Mouse (Mus musculus) neutrophil, adult 5-6 weeks (primary cell): Measurements from ENCODE around the gene Arhgap23. TPM values are rescaled to one million over a fixed set of nuclear protein-coding genes. Genes with fewer than 3 reads are reported as not detected.

Source experiments
- ATAC-seq: fragments of 151-379, 151-347 bp; 2 replicates; pipeline ENCODE4 v1.8.0; 2017; ENCODE audit warnings: mild to moderate bottlenecking, moderate TSS enrichment; ENCODE audit not compliant: insufficient number of reproducible peaks, poor library complexity, low FRiP score, severe bottlenecking; ENCODE audit errors: extremely low read depth
- total RNA-seq: library from RNA; stranded (forward); fragments of 200-1000 nt; gene quantifications from 2 replicates; pipeline ENCODE4 v1.2.3, GENCODE M21; 2017

The Arhgap23 gene
- total RNA-seq, 1 experiment from 2014 or later, result 10.5 TPM

- no peak for ATAC-seq
These were observed 121.7 kb downstream of the Arhgap23 start for GRCm38 (mm10) chr11:97536835-97537579.

- ATAC-seq, result no peak
These were observed 122.3 kb downstream of the Arhgap23 start for GRCm38 (mm10) chr11:97537580-97538089.

- no peak for ATAC-seq
These were observed 124.3 kb downstream of the Arhgap23 start for GRCm38 (mm10) chr11:97539622-97540021.

- no peak for ATAC-seq
These were observed 124.8 kb downstream of the Arhgap23 start for GRCm38 (mm10) chr11:97540136-97540535.

- no peak for ATAC-seq
These were observed 125.3 kb downstream of the Arhgap23 start for GRCm38 (mm10) chr11:97540604-97541003.

- no peak for ATAC-seq
These were observed 127.1 kb downstream of the Arhgap23 start for GRCm38 (mm10) chr11:97542171-97543150.

GRCm38 (mm10) chr11:97543181-97543733 lies 127.9 kb downstream of the Arhgap23 start:
- ATAC-seq, result no peak

GRCm38 (mm10) chr11:97543883-97544282 lies 128.6 kb downstream of the Arhgap23 start:
- ATAC-seq, result no peak

- ATAC-seq, result no peak
These were observed 130.7 kb downstream of the Arhgap23 start for GRCm38 (mm10) chr11:97545808-97546560.

GRCm38 (mm10) chr11:97546804-97547411 lies 131.6 kb downstream of the Arhgap23 start:
- ATAC-seq, result no peak

- no peak for ATAC-seq
These were observed 132.8 kb downstream of the Arhgap23 start for GRCm38 (mm10) chr11:97547957-97548706.

- ATAC-seq, result no peak
These were observed 133.4 kb downstream of the Arhgap23 start for GRCm38 (mm10) chr11:97548757-97549156.

Other genes with a start within 250 kb of the Arhgap23 start
- 149 and 179 TPM in 2 replicates for gene Kpnb1, start 227.7 kb upstream of the Arhgap23 start, total RNA-seq
- 51.1 and 52.1 TPM in 2 replicates for gene Npepps, start 134.9 kb upstream of the Arhgap23 start, total RNA-seq
- gene Mrpl45, start 99.8 kb upstream of the Arhgap23 start, total RNA-seq, result 10.2 and 11.3 TPM in 2 replicates
- 0.12 TPM in 1 of 2 replicates, not detected in the other for gene Gpr179, start 63.5 kb upstream of the Arhgap23 start, total RNA-seq
- 12.8 and 13.6 TPM in 2 replicates for gene Socs7, start 53.0 kb upstream of the Arhgap23 start, total RNA-seq
- 0.23 TPM in 1 of 2 replicates, not detected in the other for gene 4933428G20Rik, start 84.8 kb downstream of the Arhgap23 start, total RNA-seq
- 0.12 TPM in 1 of 2 replicates, not detected in the other for gene Srcin1, start 160.7 kb downstream of the Arhgap23 start, total RNA-seq
- gene Epop, start 214.2 kb downstream of the Arhgap23 start, total RNA-seq, result 0.35 and 0.61 TPM in 2 replicates
- 63.2 and 69.2 TPM in 2 replicates for gene Mllt6, start 247.9 kb downstream of the Arhgap23 start, total RNA-seq